8 mouse cellular contexts compared by ENCODE assay signal in the genomic region with DNA sequence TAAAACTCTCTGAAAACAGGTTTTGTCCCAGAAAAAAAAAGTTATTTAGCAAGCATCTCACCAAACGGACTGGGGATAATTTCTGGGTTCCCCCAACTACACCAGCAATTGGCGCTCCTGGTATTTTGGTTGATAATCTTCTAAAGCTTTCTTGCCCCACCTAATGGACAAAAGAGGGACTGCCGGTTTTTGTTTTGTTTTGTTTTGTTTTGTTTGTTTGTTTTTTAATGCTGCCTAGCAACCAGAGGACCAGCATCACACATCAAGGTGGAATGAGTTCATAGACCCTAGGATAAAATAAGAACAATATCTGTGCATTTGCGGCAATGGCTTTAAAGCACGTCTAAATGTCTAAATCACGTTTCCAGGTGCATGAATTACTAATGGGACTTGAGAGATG. TPM values are rescaled to one million over a fixed set of nuclear protein-coding genes. Genes with fewer than 3 reads are reported as not detected.
DNase-seq lines count a peak whose midpoint lies in the region; ATAC-seq and TF ChIP-seq lines count a peak whose summit lies in the region.

No protein-coding gene starts in this region.

- WGBS in kidney, adult 2 months, result 23% methylated on average over 6 of the region's 6 CpGs
- WGBS in kidney, embryonic 16.5 days, result 42% methylated on average over 6 of the region's 6 CpGs
- WGBS in stomach, postnatal 0 days, result 47% methylated on average over 6 of the region's 6 CpGs
- WGBS in hindbrain, embryonic 13.5 days, result 48% methylated on average over 6 of the region's 6 CpGs

- dilution Hi-C loops in CH12.LX (cut with MboI; ENCODE audit: extremely low pct_ligation_motif_present, extremely low pct_unique_long_range_greater_than_20kb, low sequenced_read_pairs), result no loop called here

- no peak overlapping the region for H3K27ac ChIP-seq in kidney, adult 2 months (ENCODE audit: insufficient read depth, low read depth, low read length)
- H3K27ac ChIP-seq in kidney, embryonic 16.5 days (ENCODE audit: low read length), result no peak overlapping the region
- H3K27ac ChIP-seq in CH12.LX (ENCODE audit: insufficient read depth, low read depth), result no peak overlapping the region
- no peak overlapping the region for H3K27ac ChIP-seq in stomach, postnatal 0 days (replicated peaks)
- H3K27ac ChIP-seq in hindbrain, embryonic 13.5 days, result no peak overlapping the region

- H3K9me3 ChIP-seq in kidney, embryonic 16.5 days (ENCODE audit: low read length), result no peaks in the 10 kb centered on the region
- no peaks in the 10 kb centered on the region for H3K9me3 ChIP-seq in CH12.LX (replicated peaks; ENCODE audit: low read length)
- no peaks in the 10 kb centered on the region for H3K9me3 ChIP-seq in stomach, postnatal 0 days (ENCODE audit: control insufficient read depth, low read length)
- H3K9me3 ChIP-seq in hindbrain, embryonic 13.5 days, result no peaks in the 10 kb centered on the region

- peak; percentile 66 for TF ChIP-seq RAD21 in CH12.LX (IDR thresholded peaks at IDR 0.05; ENCODE audit: low read depth, low read length)

- no peaks in the 10 kb centered on the region for H3K36me3 ChIP-seq in kidney, adult 2 months (ENCODE audit: control insufficient read depth, insufficient read depth, low read length)
- no peaks in the 10 kb centered on the region for H3K36me3 ChIP-seq in kidney, embryonic 16.5 days (ENCODE audit: insufficient read depth, low read length)
- no peaks in the 10 kb centered on the region for H3K36me3 ChIP-seq in CH12.LX (replicated peaks in 1 of 2; ENCODE audit: control insufficient read depth in 1 of 2, insufficient read depth in 1 of 2, low read length in 1 of 2)
- H3K36me3 ChIP-seq in stomach, postnatal 0 days (ENCODE audit: control insufficient read depth, insufficient read depth, low read length), result no peaks in the 10 kb centered on the region
- H3K36me3 ChIP-seq in hindbrain, embryonic 13.5 days, result no peaks in the 10 kb centered on the region

- in situ Hi-C loops in CH12.LX (cut with MboI; ENCODE audit: low pct_ligation_motif_present, low pct_unique_long_range_greater_than_20kb, low sequenced_read_pairs), result loop anchor here (10.0 kb wide), 1 partner anchor 162 kb away; no protein-coding TSS in a partner anchor

- TF ChIP-seq CTCF in kidney, adult 2 months (conservative IDR thresholded peaks at IDR 0.05; ENCODE audit: insufficient read depth, insufficient read length, low read depth, low read length), result no peak
- TF ChIP-seq CTCF in CH12.LX (conservative IDR thresholded peaks at IDR 0.05 in 1 of 2, IDR thresholded peaks at IDR 0.05 in 1 of 2; ENCODE audit: low read depth in 2 of 2, low read length in 2 of 2), result peak in 1 of 2 experiments; percentile 68; a peak in 2 of 4 replicates
- peak; percentile 63 for TF ChIP-seq CTCF in stomach, postnatal 0 days (IDR thresholded peaks at IDR 0.05; ENCODE audit: low read depth)

- DNase-seq in kidney, adult 2 months, result peak; percentile 15
- DNase-seq in 416B (ENCODE audit: low read depth) (peak; percentile 40), CH12.LX (ENCODE audit: extremely low read depth) (peak; percentile 29)
- DNase-seq in stomach, postnatal 0 days (ENCODE audit: low spot score), result no peak
- DNase-seq in adrenal gland, adult 8-10 months, result no peak

- no peak overlapping the region for H3K4me3 ChIP-seq in kidney, adult 2 months (ENCODE audit: insufficient read depth, low read depth, low read length)
- H3K4me3 ChIP-seq in kidney, embryonic 16.5 days (ENCODE audit: low read length), result no peak overlapping the region
- no peak overlapping the region for H3K4me3 ChIP-seq in CH12.LX (replicated peaks in 1 of 3; ENCODE audit: low read depth in 2 of 3, low read length in 2 of 3, poor library complexity in 1 of 3)
- H3K4me3 ChIP-seq in stomach, postnatal 0 days (ENCODE audit: low read depth, low read length), result no peak overlapping the region
- H3K4me3 ChIP-seq in hindbrain, embryonic 13.5 days, result no peak overlapping the region

- TF ChIP-seq EP300 in CH12.LX (IDR thresholded peaks at IDR 0.05; ENCODE audit: low read length), result no peak
- no peak for TF ChIP-seq EP300 in stomach, postnatal 0 days (optimal IDR thresholded peaks at IDR 0.05)

- no peak for TF ChIP-seq POLR2A in kidney, adult 2 months (IDR thresholded peaks at IDR 0.05; ENCODE audit: low read depth, low read length)
- no peak for TF ChIP-seq POLR2A in CH12.LX (IDR thresholded peaks at IDR 0.05; ENCODE audit: low read depth, low read length)

- H3K9ac ChIP-seq in kidney, embryonic 16.5 days (replicated peaks; ENCODE audit: low read length), result no peak overlapping the region
- H3K9ac ChIP-seq in CH12.LX (ENCODE audit: insufficient read depth, low read depth), result no peak overlapping the region
- H3K9ac ChIP-seq in stomach, postnatal 0 days (ENCODE audit: low read length), result no peak overlapping the region
- no peak overlapping the region for H3K9ac ChIP-seq in hindbrain, embryonic 13.5 days

- H3K4me2 ChIP-seq in kidney, embryonic 16.5 days (replicated peaks; ENCODE audit: low read depth, low read length), result no peak overlapping the region
- no peak overlapping the region for H3K4me2 ChIP-seq in CH12.LX (ENCODE audit: insufficient read depth, low read depth, poor library complexity, severe bottlenecking)
- no peak overlapping the region for H3K4me2 ChIP-seq in stomach, postnatal 0 days (replicated peaks; ENCODE audit: low read depth)
- no peak overlapping the region for H3K4me2 ChIP-seq in hindbrain, embryonic 13.5 days

- H3K4me1 ChIP-seq in kidney, adult 2 months (ENCODE audit: control insufficient read depth, insufficient read depth, low read length), result no peaks in the 10 kb centered on the region
- H3K4me1 ChIP-seq in kidney, embryonic 16.5 days (ENCODE audit: insufficient read depth, low read length), result no peaks in the 10 kb centered on the region
- H3K4me1 ChIP-seq in CH12.LX (ENCODE audit: control insufficient read depth in 1 of 2, insufficient read depth in 2 of 2), result no peaks in the 10 kb centered on the region
- H3K4me1 ChIP-seq in stomach, postnatal 0 days (replicated peaks; ENCODE audit: control insufficient read depth, insufficient read depth), result no peaks in the 10 kb centered on the region
- no peaks in the 10 kb centered on the region for H3K4me1 ChIP-seq in hindbrain, embryonic 13.5 days (replicated peaks)

- no peaks in the 10 kb centered on the region for H3K27me3 ChIP-seq in kidney, adult 2 months (replicated peaks; ENCODE audit: control insufficient read depth, insufficient read depth, low read length)
- H3K27me3 ChIP-seq in kidney, embryonic 16.5 days (ENCODE audit: insufficient read depth, low read length), result peaks cover 4% of the 10 kb centered on the region; the same call in 1 of the 2 replicates
- H3K27me3 ChIP-seq in CH12.LX (replicated peaks), result no peaks in the 10 kb centered on the region
- H3K27me3 ChIP-seq in stomach, postnatal 0 days (ENCODE audit: control insufficient read depth, insufficient read depth, low read length), result no peaks in the 10 kb centered on the region
- H3K27me3 ChIP-seq in hindbrain, embryonic 13.5 days, result peaks cover 6% of the 10 kb centered on the region; the same call in 1 of the 2 replicates

- H3K79me2 ChIP-seq in CH12.LX (replicated peaks; ENCODE audit: control insufficient read depth, extremely low read depth, insufficient read depth, poor library complexity, severe bottlenecking), result no peaks in the 10 kb centered on the region

- no peak for ATAC-seq in kidney, embryonic 16.5 days (ENCODE audit: low FRiP score, low TSS enrichment)
- peak; percentile 46; the same call in 1 of the 2 replicates for ATAC-seq in erythroid progenitor cell, adult 5-6 weeks (replicated peaks; ENCODE audit: low FRiP score, poor library complexity, severe bottlenecking)
- no peak for ATAC-seq in stomach, postnatal 0 days (ENCODE audit: low FRiP score, low TSS enrichment)
- ATAC-seq in hindbrain, embryonic 13.5 days (ENCODE audit: low FRiP score), result no peak

TF ChIP-seq in CH12.LX, 34 proteins besides CTCF, POLR2A, EP300 and RAD21:
- TF ChIP-seq SMC3 (IDR thresholded peaks at IDR 0.05; ENCODE audit: low read depth, low read length) (peak; percentile 44), HCFC1 (IDR thresholded peaks at IDR 0.05; ENCODE audit: low read depth, low read length) (no peak), CHD1 (IDR thresholded peaks at IDR 0.05; ENCODE audit: low read depth, low read length) (no peak)

RNA-seq across cellular contexts. Expression of gene Sh3kbp1, which starts 20.1 kb away (rescaled TPM):
- 6.2 and 9.4 TPM in 2 replicates for polyA plus RNA-seq in kidney, adult 2 months (2012; rRNA removed)
- 39.0 and 41.4 TPM in 2 replicates for polyA plus RNA-seq in kidney, embryonic 16.5 days (2015; fragmentation: Nextera tagmentation; extraction: Ambion mirVana)
- total RNA-seq in CH12.LX (2012; rRNA removed) (45.4 and 47.6 TPM in 2 replicates), CH12.LX (2014; rRNA removed) (48.2 and 49.7 TPM in 2 replicates)
- polyA plus RNA-seq in CH12.LX (2012; ENCODE audit: insufficient read length, low read depth), result 70.2 and 85.8 TPM in 2 replicates
- 36.5 and 41.4 TPM in 2 replicates for total RNA-seq in erythroid progenitor cell, adult 5-6 weeks (2015; ENCODE audit: low replicate concordance)
- total RNA-seq in erythroid progenitor cell, adult 5-6 weeks (2017; ENCODE audit: low replicate concordance), result 24.3 and 35.2 TPM in 2 replicates
- polyA plus RNA-seq in stomach, postnatal 0 days (2015; fragmentation: Nextera tagmentation; extraction: Ambion mirVana), result 11.0 and 13.3 TPM in 2 replicates
- polyA plus RNA-seq in hindbrain, embryonic 13.5 days (2015; fragmentation: Nextera tagmentation; extraction: Ambion mirVana), result 45.4 and 46.4 TPM in 2 replicates
- 10 to 100 TPM; 13.0 to 21.5 (median 19.5) TPM for total RNA-seq in adrenal gland, adult 8-10 months (2022)

Comparison
In these comparisons a context has a peak if more than half of its experiments do, and no peak if none do; other contexts are left out.
1. DNase-seq: peak in kidney, adult 2 months (single experiment), 416B (single experiment) and CH12.LX (single experiment); none in stomach, postnatal 0 days (single experiment) and adrenal gland, adult 8-10 months (single experiment).